Comparison of ENCODE assay signal across 8 mouse cellular contexts in genomic region chr9:120001945-120002725, GRCm38 (mm10). TPM values are rescaled to one million over a fixed set of nuclear protein-coding genes. Genes with fewer than 3 reads are reported as not detected.
A peak's percentile ranks its signal among the peaks of the same experiment; 100 is the strongest.
DNase-seq lines count a peak whose midpoint lies in the region; ATAC-seq lines count a peak whose summit lies in the region.

No protein-coding gene starts in this region.

- H3K9me3 ChIP-seq in embryonic facial prominence, embryonic 13.5 days, result no peaks in the 10 kb centered on the region
- no peaks in the 10 kb centered on the region for H3K9me3 ChIP-seq in heart, embryonic 11.5 days (replicated peaks; ENCODE audit: control insufficient read depth, low read length)
- no peaks in the 10 kb centered on the region for H3K9me3 ChIP-seq in neural tube, embryonic 14.5 days (ENCODE audit: control insufficient read depth, low read length)

- peak overlapping the region; percentile 43 for H3K4me3 ChIP-seq in embryonic facial prominence, embryonic 13.5 days
- H3K4me3 ChIP-seq in heart, embryonic 11.5 days (ENCODE audit: low read depth, low read length), result peak overlapping the region; percentile 46
- peak overlapping the region; percentile 5; the same call in 1 of the 2 replicates for H3K4me3 ChIP-seq in neural tube, embryonic 14.5 days (ENCODE audit: low read depth, low read length)

- H3K27me3 ChIP-seq in embryonic facial prominence, embryonic 13.5 days, result no peaks in the 10 kb centered on the region
- no peaks in the 10 kb centered on the region for H3K27me3 ChIP-seq in heart, embryonic 11.5 days (ENCODE audit: control insufficient read depth, insufficient read depth, low read length)
- no peaks in the 10 kb centered on the region for H3K27me3 ChIP-seq in neural tube, embryonic 14.5 days (ENCODE audit: control insufficient read depth, insufficient read depth, low read length)

- peaks cover 5% of the 10 kb centered on the region for H3K4me1 ChIP-seq in embryonic facial prominence, embryonic 13.5 days
- peaks cover 3% of the 10 kb centered on the region for H3K4me1 ChIP-seq in heart, embryonic 11.5 days (ENCODE audit: control insufficient read depth, insufficient read depth, low read length)
- H3K4me1 ChIP-seq in neural tube, embryonic 14.5 days (ENCODE audit: control insufficient read depth, insufficient read depth, low read length), result no peaks in the 10 kb centered on the region

- no peaks in the 10 kb centered on the region for H3K36me3 ChIP-seq in embryonic facial prominence, embryonic 13.5 days
- no peaks in the 10 kb centered on the region for H3K36me3 ChIP-seq in heart, embryonic 11.5 days (ENCODE audit: control insufficient read depth, insufficient read depth, low read length)
- H3K36me3 ChIP-seq in neural tube, embryonic 14.5 days (ENCODE audit: control insufficient read depth, insufficient read depth, low read length), result no peaks in the 10 kb centered on the region

- 11% methylated on average over 31 of the region's 31 CpGs for WGBS in embryonic facial prominence, embryonic 13.5 days
- WGBS in heart, embryonic 11.5 days (ENCODE audit: insufficient replicate concordance), result 9% methylated on average over 31 of the region's 31 CpGs
- 10% methylated on average over 31 of the region's 31 CpGs for WGBS in neural tube, embryonic 14.5 days

- peak overlapping the region; percentile 67 for H3K4me2 ChIP-seq in embryonic facial prominence, embryonic 13.5 days
- peak overlapping the region; percentile 67 for H3K4me2 ChIP-seq in heart, embryonic 11.5 days
- H3K4me2 ChIP-seq in neural tube, embryonic 14.5 days (ENCODE audit: low read depth, low read length), result peak overlapping the region; percentile 46

- peak overlapping the region; percentile 75 for H3K27ac ChIP-seq in embryonic facial prominence, embryonic 13.5 days
- H3K27ac ChIP-seq in heart, embryonic 11.5 days (ENCODE audit: low read depth, low read length), result peak overlapping the region; percentile 84
- no peak overlapping the region for H3K27ac ChIP-seq in neural tube, embryonic 14.5 days (ENCODE audit: low read depth, low read length)

- peak; percentile 87 for DNase-seq in 3134 (ENCODE audit: extremely low read depth, insufficient read length, low spot score)
- DNase-seq in T-cell, adult 2 months (ENCODE audit: low spot score), result peak; percentile 67
- peak; percentile 95 for DNase-seq in kidney, adult 9 months
- peak; percentile 96 to 98 for DNase-seq in lung, adult 18-20 months
- DNase-seq in testis, postnatal 10 days (ENCODE audit: low spot score), result peak; percentile 87

- peak; percentile 89 for ATAC-seq in embryonic facial prominence, embryonic 13.5 days (ENCODE audit: insufficient number of reproducible peaks, insufficient read depth, low FRiP score, low TSS enrichment, low read depth)
- ATAC-seq in heart, embryonic 11.5 days (replicated peaks; ENCODE audit: insufficient number of reproducible peaks, low FRiP score, low TSS enrichment), result peak; percentile 92
- ATAC-seq in neural tube, embryonic 14.5 days (ENCODE audit: low read depth), result peak; percentile 44; the same call in 1 of the 2 replicates

- peak overlapping the region; percentile 70 for H3K9ac ChIP-seq in embryonic facial prominence, embryonic 13.5 days
- peak overlapping the region; percentile 68 for H3K9ac ChIP-seq in heart, embryonic 11.5 days (ENCODE audit: low read depth, low read length)
- no peak overlapping the region; the same call in 1 of the 2 replicates for H3K9ac ChIP-seq in neural tube, embryonic 14.5 days (replicated peaks; ENCODE audit: low read depth, low read length)

RNA-seq across cellular contexts. Expression of gene Csrnp1, which starts 17.7 kb away (rescaled TPM):
- 3.3 and 4.5 TPM in 2 replicates for polyA plus RNA-seq in embryonic facial prominence, embryonic 13.5 days (2015; fragmentation: Nextera tagmentation; extraction: Ambion mirVana)
- polyA plus RNA-seq in heart, embryonic 11.5 days (2014; fragmentation: Nextera tagmentation; extraction: Ambion mirVana), result 3.3 and 4.2 TPM in 2 replicates
- 0.20 and 0.75 TPM in 2 replicates for polyA plus RNA-seq in neural tube, embryonic 14.5 days (2014; fragmentation: Nextera tagmentation; extraction: Ambion mirVana)

RNA-seq across cellular contexts. Expression of gene Xirp1, which starts 21.3 kb away (rescaled TPM):
- 0.14 and 0.22 TPM in 2 replicates for polyA plus RNA-seq in embryonic facial prominence, embryonic 13.5 days (2015; fragmentation: Nextera tagmentation; extraction: Ambion mirVana)
- 38.2 and 64.5 TPM in 2 replicates for polyA plus RNA-seq in heart, embryonic 11.5 days (2014; fragmentation: Nextera tagmentation; extraction: Ambion mirVana)
- 0.03 TPM in 1 of 2 replicates, not detected in the other for polyA plus RNA-seq in neural tube, embryonic 14.5 days (2014; fragmentation: Nextera tagmentation; extraction: Ambion mirVana)

Comparison
In these comparisons a context has a peak if more than half of its experiments do, and no peak if none do; other contexts are left out.
1. RNA of gene Xirp1, which starts 21.3 kb away (polyA plus RNA-seq): 38.2 to 64.5 TPM in heart, embryonic 11.5 days; 0.14 to 0.22 TPM in embryonic facial prominence, embryonic 13.5 days and 0.03 TPM in neural tube, embryonic 14.5 days; every median in the first group is over 10 times any median in the second.
2. Peak in every context shown above with its lines, with median percentiles within 50 percentile points of each other: DNase-seq, ATAC-seq, H3K4me2 ChIP-seq and H3K4me3 ChIP-seq.